Mouse (Mus musculus) MEL (cell line): ENCODE data around the gene Senp5. TPM values are rescaled to one million over a fixed set of nuclear protein-coding genes. Genes with fewer than 3 reads are reported as not detected.

Experiments
- DNase-seq: peaks from one replicate; pipeline ENCODE4 v3.0.0; 2011; ENCODE audit warnings: low read depth, low spot score
- H3K27ac ChIP-seq: 2 replicates; pipeline ENCODE4 v1.5.1; 2012; ENCODE audit warnings: low read depth, mild to moderate bottlenecking, control low read depth, low read length, moderate library complexity; ENCODE audit not compliant: control insufficient read depth
- H3K27me3 ChIP-seq, 2 experiments: fragments of 150-350 bp in 1 of 2; sonication (generic) in 1 of 2; 2 replicates each; pipeline ENCODE4 v1.6.1; 2012; ENCODE audit warnings: low read length in 2 of 2, mild to moderate bottlenecking in 2 of 2, improper control_type of control experiment in 1 of 2, moderate library complexity in 1 of 2; ENCODE audit not compliant: insufficient read depth in 2 of 2, control insufficient read depth in 1 of 2
- H3K36me3 ChIP-seq, 2 experiments: 2 replicates each; pipeline ENCODE4 v1.6.1; 2012 to 2014; ENCODE audit warnings: low read length in 2 of 2, improper control_type of control experiment in 1 of 2, inconsistent platforms in 1 of 2, mild to moderate bottlenecking in 1 of 2; ENCODE audit not compliant: insufficient read depth in 2 of 2, control insufficient read depth in 1 of 2
- H3K4me1 ChIP-seq, 2 experiments: fragments of 150-350 bp in 1 of 2; sonication (generic) in 1 of 2; 2 replicates each; pipeline ENCODE4 v1.6.1; 2012; ENCODE audit warnings: low read length in 2 of 2, improper control_type of control experiment in 1 of 2, mild to moderate bottlenecking in 1 of 2; ENCODE audit not compliant: insufficient read depth in 2 of 2, control insufficient read depth in 1 of 2
- H3K4me3 ChIP-seq, 2 experiments: fragments of 150-350 bp in 1 of 2; sonication (generic) in 1 of 2; 2 replicates each; pipeline ENCODE4 v1.5.1; 2012; ENCODE audit warnings: low read depth in 2 of 2, low read length in 2 of 2, mild to moderate bottlenecking in 2 of 2, moderate library complexity in 2 of 2, control low read depth in 1 of 2, improper control_type of control experiment in 1 of 2; ENCODE audit not compliant: control insufficient read depth in 1 of 2, insufficient read depth in 1 of 2
- H3K79me2 ChIP-seq: 2 replicates; pipeline ENCODE4 v1.6.1; 2012; ENCODE audit warnings: mild to moderate bottlenecking, low read length, moderate library complexity; ENCODE audit not compliant: control insufficient read depth, poor library complexity, insufficient read depth
- H3K9ac ChIP-seq: 2 replicates; pipeline ENCODE4 v1.6.1; 2012; ENCODE audit warnings: low read depth, mild to moderate bottlenecking, control low read depth, low read length, moderate library complexity; ENCODE audit not compliant: control insufficient read depth, poor library complexity, severe bottlenecking
- H3K9me3 ChIP-seq: fragments of 150-350 bp; sonication (generic); replicated peaks from 2 replicates; pipeline ENCODE4 v1.6.1; 2012; ENCODE audit warnings: mild to moderate bottlenecking, low read length, improper control_type of control experiment, moderate library complexity; ENCODE audit not compliant: insufficient read depth
- CTCF ChIP-seq, 3 experiments: IDR thresholded peaks in 2 of 3; conservative IDR thresholded peaks in 1 of 3; 2 replicates each; pipeline ENCODE4 v1.5.1; 2011 to 2012; ENCODE audit warnings: low read length in 3 of 3, low read depth in 2 of 3, mild to moderate bottlenecking in 2 of 3, improper control_type of control experiment in 1 of 3, inconsistent platforms in 1 of 3, mixed read lengths in 1 of 3, moderate library complexity in 1 of 3; ENCODE audit not compliant: control insufficient read depth in 1 of 3, insufficient read depth in 1 of 3, poor library complexity in 1 of 3, severe bottlenecking in 1 of 3
- ETS1 ChIP-seq: IDR thresholded peaks from 2 replicates; pipeline ENCODE4 v1.6.1; 2012; ENCODE audit warnings: low read depth, mild to moderate bottlenecking, inconsistent platforms, low read length, improper control_type of control experiment, moderate library complexity
- GATA1 ChIP-seq: IDR thresholded peaks from 2 replicates; pipeline ENCODE4 v1.6.1; 2011; ENCODE audit warnings: low read depth, low read length, improper control_type of control experiment
- NRF1 ChIP-seq: IDR thresholded peaks from 2 replicates; pipeline ENCODE4 v1.6.1; 2014; ENCODE audit warnings: low read depth, mild to moderate bottlenecking, inconsistent platforms, low read length, improper control_type of control experiment, moderate library complexity; ENCODE audit not compliant: poor library complexity, insufficient read depth, severe bottlenecking
- POLR2AphosphoS2 ChIP-seq: IDR thresholded peaks from 2 replicates; pipeline ENCODE4 v1.6.1; 2011; ENCODE audit warnings: low read length, improper control_type of control experiment
- RAD21 ChIP-seq: IDR thresholded peaks from 2 replicates; pipeline ENCODE4 v1.6.1; 2011; ENCODE audit warnings: mild to moderate bottlenecking, low read depth, low read length, improper control_type of control experiment
- SMC3 ChIP-seq: IDR thresholded peaks from 2 replicates; pipeline ENCODE4 v1.6.1; 2011; ENCODE audit warnings: low read depth, low read length, improper control_type of control experiment
- TAL1 ChIP-seq: IDR thresholded peaks from 2 replicates; pipeline ENCODE4 v1.6.1; 2012; ENCODE audit warnings: mild to moderate bottlenecking, inconsistent platforms, low read length, moderate library complexity, mixed read lengths
- TBP ChIP-seq: IDR thresholded peaks from 2 replicates; pipeline ENCODE4 v1.8.0; 2011; ENCODE audit warnings: low read depth, low read length, improper control_type of control experiment
- ZMIZ1 ChIP-seq: IDR thresholded peaks from 2 replicates; pipeline ENCODE4 v1.6.1; 2012; ENCODE audit warnings: low read depth, mild to moderate bottlenecking, inconsistent platforms, low read length, improper control_type of control experiment, moderate library complexity
- polyA plus RNA-seq, 2 experiments: library from polyadenylated mRNA; stranded (reverse) in 1 of 2; unstranded in 1 of 2; fragments of >175 nt in 1 of 2; fragments of >200 nt in 1 of 2; gene quantifications; 2 replicates each; pipeline versions ENCODE4 v1.2.1 to v1.2.4; 2012; ENCODE audit warnings: low replicate concordance in 2 of 2, low read depth in 1 of 2; ENCODE audit not compliant: insufficient read length in 2 of 2, insufficient read depth in 1 of 2, missing spikeins in 1 of 2
- total RNA-seq: library from RNA; depleted of rRNA; stranded (reverse); fragments of 300-350 nt; gene quantifications from 2 replicates; pipeline ENCODE4 v1.2.3, GENCODE M21; 2012

Senp5 gene
- total and polyA plus RNA-seq, 3 experiments = 10.3 to 12.5 TPM; not detected in 1

- TF ChIP-seq ETS1 (peak; percentile 35), GATA1 (no peak), ZMIZ1 (peak; percentile 91), TBP (0 out of 2 replicates have a peak, but pooled peaks have one; percentile 63), CTCF (IDR thresholded peaks at IDR 0.05 in 2 of 3, conservative IDR thresholded peaks at IDR 0.05 in 1 of 3; ENCODE audit: control insufficient read depth in 1 of 3, insufficient read depth in 1 of 3, low read depth in 2 of 3, low read length in 3 of 3, poor library complexity in 1 of 3, severe bottlenecking in 1 of 3) (no peak), SMC3 (no peak)
Observed at GRCm38 (mm10) chr16:32002509-32003477, at the start of gene Senp5 (continued).

- Histone ChIP-seq H3K9ac (no peak overlapping the region), H3K79me2 (no peaks in the 10 kb centered on the region), H3K27me3 (no peaks in the 10 kb centered on the region), H3K4me1 (no peaks in the 10 kb centered on the region), H3K4me3 (no peak overlapping the region), H3K27ac (no peak overlapping the region), H3K9me3 (no peaks in the 10 kb centered on the region), H3K36me3 (peaks cover 0 to 28% of the 10 kb centered on the region in 2 experiments; a peak in 2 of 4 replicates)
- peak; percentile 16 for TF ChIP-seq RAD21
- TF ChIP-seq CTCF (IDR thresholded peaks at IDR 0.05 in 2 of 3, conservative IDR thresholded peaks at IDR 0.05 in 1 of 3; ENCODE audit: control insufficient read depth in 1 of 3, insufficient read depth in 1 of 3, low read depth in 2 of 3, low read length in 3 of 3, poor library complexity in 1 of 3, severe bottlenecking in 1 of 3) = peak; percentile 11 to 64 (median 46); a peak in 5 of 6 replicates
- no peak for TF ChIP-seq TAL1
- no peak for TF ChIP-seq TBP
- no peak for DNase-seq
Observed at GRCm38 (mm10) chr16:32042367-32042766, 39.3 kb upstream of the Senp5 start.

- no peaks in the 10 kb centered on the region for H3K4me1 ChIP-seq
- H3K27ac ChIP-seq = no peak overlapping the region
- TF ChIP-seq POLR2AphosphoS2 (no peak), NRF1 (no peak)
- TF ChIP-seq, all 39 proteins: peak for 0
- Histone ChIP-seq H3K79me2 (no peaks in the 10 kb centered on the region), H3K9me3 (no peaks in the 10 kb centered on the region), H3K27me3 (no peaks in the 10 kb centered on the region), H3K9ac (no peak overlapping the region), H3K4me3 (no peak overlapping the region), H3K36me3 (peaks cover 0 to 2% of the 10 kb centered on the region in 2 experiments; a peak in 1 of 4 replicates)
- no peak for DNase-seq
Observed at GRCm38 (mm10) chr16:32019678-32020077, 16.6 kb upstream of the Senp5 start.
